Mouse (Mus musculus): ENCODE data around the gene Rbl2. TPM values are rescaled to one million over a fixed set of nuclear protein-coding genes. Genes with fewer than 3 reads are reported as not detected.

Gene Rbl2
- total RNA-seq, 2 experiments from 2014 or later = 30.6 to 30.7 TPM

DNA sequence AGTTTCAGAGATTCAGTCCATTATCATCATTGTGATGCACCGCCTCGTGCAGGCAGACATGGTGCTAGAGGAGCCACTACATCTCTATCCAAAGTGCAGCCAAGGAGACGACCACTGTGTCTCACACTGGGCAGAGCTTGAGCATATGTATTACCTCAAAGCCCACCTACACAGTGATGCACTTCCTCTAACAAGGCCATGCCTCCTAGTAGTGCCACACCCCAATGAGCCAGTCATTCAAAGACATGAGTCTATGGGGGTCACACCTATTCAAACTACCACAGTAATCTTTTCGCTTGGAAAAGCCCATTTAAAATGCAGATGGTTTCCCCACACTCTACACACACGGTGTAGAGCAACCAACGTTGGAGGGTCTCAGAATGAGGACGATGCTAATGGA is 81.7 kb downstream of the Rbl2 start:
- intact Hi-C loops (cut with DNase I) = no loop called here
- no peak for DNase-seq (ENCODE audit: low spot score in 2 of 2)

DNA sequence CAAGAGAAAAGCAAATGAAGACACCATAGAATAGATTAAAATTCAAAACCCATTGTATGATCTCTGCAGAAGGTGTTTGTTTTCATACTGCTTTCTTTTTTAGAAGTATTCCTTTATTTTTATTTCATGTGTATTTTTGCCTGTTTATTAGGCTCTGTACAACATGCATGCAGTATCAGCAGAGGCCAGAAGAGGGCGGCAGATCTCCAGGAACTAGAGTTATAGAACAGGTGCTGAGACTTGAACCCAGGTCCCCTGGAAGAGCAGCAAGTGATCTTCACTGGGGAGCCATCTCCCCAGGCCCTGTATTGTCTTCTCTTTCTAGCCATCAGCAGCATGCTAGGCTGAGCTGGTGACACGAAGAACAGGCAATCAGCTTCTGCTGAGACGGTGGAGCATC is 84.0 kb downstream of the Rbl2 start:
- no peak for DNase-seq (ENCODE audit: low spot score in 2 of 2)
- intact Hi-C loops (cut with DNase I) = no loop called here

DNA sequence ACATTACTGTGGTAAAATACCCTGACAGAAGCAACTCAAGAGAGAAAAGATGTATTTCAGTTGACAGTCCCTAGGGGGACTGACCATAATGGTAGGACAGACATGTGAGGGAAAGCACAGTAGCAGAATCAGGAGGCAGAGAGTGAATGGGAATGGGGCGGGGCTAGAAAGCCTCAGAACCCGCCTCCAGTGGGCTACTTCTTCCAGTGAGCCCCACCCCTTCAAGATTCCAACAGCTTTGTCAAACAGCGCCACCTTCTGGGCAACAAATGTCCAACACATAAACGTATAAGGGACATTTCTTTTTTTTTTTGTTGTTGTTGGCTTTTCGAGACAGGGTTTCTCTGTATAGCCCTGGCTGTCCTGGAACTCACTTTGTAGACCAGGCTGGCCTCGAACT is 84.7 kb downstream of the Rbl2 start:
- intact Hi-C loops (cut with DNase I) = no loop called here
- peak in 1 of 2 experiments; percentile 25 for DNase-seq (ENCODE audit: low spot score in 2 of 2)

DNA sequence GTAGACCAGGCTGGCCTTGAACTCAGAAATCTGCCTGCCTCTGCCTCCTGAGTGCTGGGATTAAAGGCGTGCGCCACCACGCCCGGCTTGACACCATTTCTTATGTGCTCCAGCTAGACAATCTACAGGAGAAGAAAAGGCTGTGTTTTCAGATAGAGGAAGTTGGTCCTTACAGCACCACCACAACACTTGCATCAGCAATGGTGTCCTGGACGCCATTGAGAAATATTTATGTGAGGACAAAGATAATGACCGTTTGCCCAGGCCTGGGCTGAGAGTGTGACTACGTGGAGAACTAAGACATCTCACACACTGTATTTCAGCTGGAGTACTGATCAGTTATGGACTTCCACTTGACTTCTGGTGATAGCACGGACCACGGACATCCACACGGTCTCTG is 88.8 kb downstream of the Rbl2 start:
- intact Hi-C loops (cut with DNase I) = no loop called here
- no peak for DNase-seq (ENCODE audit: low spot score in 2 of 2)

DNA sequence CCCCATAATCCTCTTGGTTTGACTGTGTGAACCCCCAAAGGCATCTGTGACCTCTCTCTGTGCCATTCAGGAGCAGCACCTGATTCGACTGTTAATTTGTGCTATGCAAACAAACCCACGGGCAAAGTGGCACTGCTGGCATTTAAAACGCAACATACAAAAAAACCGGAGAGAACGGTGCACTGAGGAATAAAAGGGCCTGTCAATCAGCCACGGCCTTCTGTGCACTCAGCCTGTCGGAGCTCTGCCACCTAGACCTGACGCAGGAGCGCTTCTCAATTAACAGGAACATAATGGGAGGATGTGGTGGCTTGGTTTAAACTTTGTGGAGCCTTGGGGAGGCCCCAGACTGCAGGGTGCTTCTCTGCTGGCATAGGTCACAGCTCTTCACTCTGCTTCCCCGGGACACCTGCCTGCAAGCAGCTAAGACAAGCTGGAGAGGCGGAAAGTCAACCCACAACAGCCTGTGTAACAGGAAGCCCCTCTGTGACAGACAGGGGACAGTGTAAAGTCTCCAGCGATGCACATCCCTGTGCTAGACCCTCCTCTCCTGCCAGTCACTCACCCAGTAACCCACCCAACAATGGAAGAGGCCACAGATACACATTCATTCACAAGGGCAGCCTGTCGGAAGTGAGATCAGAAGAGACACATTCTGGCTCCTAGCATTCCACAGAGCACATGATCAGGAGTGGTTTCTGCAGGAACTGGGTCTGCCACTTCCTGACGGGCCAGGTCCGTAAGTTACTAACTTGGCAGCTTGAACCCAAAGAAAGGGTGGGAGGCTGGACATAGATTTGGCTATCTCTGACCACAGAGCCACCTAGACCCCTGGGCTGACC is 90.3 kb downstream of the Rbl2 start:
- no peak for DNase-seq (ENCODE audit: low spot score in 2 of 2)
- intact Hi-C loops (cut with DNase I) = no loop called here

DNA sequence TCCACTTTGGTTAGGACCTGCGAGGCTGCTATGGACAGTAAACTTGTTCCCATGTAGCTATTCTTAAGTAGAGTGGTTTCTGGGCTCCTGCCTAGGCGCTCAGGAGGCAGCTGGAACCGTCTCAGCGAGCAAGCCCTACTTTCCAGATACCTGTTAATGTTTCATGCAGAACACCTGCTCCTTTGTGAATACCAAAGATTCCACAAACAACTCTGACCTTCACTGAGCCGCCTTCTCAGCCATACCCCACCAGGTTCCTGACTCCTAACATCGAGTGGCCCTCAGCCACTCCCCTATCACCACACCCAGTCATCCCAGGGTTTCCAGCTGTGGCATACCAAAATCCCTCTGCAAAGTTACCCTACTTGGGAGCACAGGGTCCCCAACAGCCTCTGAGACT is 100.3 kb downstream of the Rbl2 start:
- intact Hi-C loops (cut with DNase I) = no loop called here
- DNase-seq (ENCODE audit: low spot score in 2 of 2) = no peak

DNA sequence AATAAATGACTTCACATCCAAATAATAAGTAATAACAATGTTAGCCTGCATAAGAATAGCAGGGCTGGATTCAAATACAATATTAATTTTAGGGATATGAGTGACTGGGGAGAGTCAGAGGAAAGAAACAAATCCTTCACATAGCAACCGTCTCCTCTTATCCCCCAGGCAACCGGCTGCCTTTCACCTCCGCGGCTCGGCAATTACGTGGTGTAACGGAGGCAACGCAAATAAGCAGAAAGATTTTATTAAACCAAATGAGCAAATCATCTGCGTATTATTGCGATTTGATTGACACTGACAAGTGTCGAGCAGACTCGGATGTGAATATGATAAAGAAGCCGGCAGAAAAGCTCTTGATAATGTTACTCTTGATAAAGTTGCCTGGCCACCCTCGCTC is 101.1 kb downstream of the Rbl2 start:
- peak in 1 of 2 experiments; percentile 29 for DNase-seq (ENCODE audit: low spot score in 2 of 2)
- intact Hi-C loops (cut with DNase I) = no loop called here

DNA sequence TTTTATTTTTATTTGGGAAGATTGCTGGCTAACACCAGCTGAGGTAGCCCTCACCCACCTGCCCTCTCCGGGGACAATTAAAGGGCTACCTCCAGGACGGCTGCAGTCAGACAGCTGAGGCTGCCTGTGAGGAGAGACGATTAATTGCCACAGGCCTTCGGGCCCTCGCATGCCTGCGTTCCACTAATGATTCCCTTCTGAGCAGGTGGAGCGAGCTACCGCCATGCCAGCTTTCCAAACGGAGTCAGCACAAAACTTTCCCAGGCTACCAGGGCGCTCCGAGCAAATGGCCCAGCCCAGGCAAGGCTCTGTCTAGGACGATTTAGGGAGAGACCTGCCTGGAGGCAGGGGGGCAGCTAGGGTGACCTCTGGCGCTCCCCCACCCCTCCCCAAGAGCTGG is 101.7 kb downstream of the Rbl2 start:
- DNase-seq (ENCODE audit: low spot score in 2 of 2) = no peak
- intact Hi-C loops (cut with DNase I) = no loop called here

Other genes starting within 250 kb of the Rbl2 start
- 100 to 1,000 TPM; 133 to 138 TPM for gene Chd9, start 241.7 kb upstream of the Rbl2 start, total RNA-seq (2021)
- 10 to 100 TPM; 67.4 to 70.3 TPM for gene Aktip, start 129.9 kb downstream of the Rbl2 start, total RNA-seq (2021)
- gene Rpgrip1l, start 243.2 kb downstream of the Rbl2 start, total RNA-seq (2021) = 10 to 100 TPM; 25.9 to 26.1 TPM
- gene Fto, start 243.5 kb downstream of the Rbl2 start, total RNA-seq (2021) = 100 to 1,000 TPM; 120 to 123 TPM